Mouse (Mus musculus): ENCODE results near the gene Txk.

The Txk gene

DNA sequence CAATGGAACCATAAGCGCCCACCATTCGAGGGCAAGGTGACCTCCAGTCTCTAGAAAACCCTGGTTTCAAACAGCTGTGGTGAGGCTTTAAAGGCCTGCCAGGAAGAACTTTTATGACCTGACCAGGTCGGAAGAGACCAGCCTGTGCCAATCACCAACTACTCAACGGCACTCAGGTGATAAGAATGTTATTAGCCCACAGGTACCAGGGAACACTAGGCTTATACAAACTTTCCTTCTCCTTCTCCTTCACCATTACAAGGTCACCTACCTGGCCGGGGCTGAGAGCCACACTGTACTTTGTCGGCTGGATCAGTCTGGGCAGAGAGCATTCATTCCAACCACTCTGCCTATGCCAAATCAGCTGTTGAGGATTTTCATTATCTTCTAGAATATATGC, 71.1 kb downstream of the Txk start:
- DNase-seq, result no peak

DNA sequence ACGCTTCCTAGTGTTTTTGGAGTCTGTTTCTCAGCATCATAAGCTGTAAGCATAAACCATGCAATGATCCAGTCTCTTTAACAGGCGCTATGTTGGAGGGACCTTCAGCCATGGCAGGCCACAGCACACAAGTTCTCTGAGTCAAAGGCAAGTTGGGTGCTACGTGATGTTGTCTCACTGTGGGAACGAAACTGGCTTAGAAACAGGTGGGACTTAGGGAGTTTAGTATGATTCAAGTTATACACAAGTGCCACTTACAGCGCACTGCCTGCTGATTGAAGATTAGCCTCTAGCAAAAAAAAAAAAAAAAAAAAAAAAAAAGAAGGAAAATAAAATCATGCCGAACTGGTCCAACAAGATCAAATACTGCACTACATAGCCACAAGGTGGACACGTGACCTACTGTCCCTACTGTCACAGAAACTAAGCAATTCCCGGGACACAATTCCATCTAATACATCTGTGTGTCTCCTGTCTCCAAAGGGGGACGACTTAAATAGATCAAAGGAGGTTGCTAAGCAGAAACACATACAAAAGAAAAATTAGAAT, 77.5 kb downstream of the Txk start:
- DNase-seq, result no peak

DNA sequence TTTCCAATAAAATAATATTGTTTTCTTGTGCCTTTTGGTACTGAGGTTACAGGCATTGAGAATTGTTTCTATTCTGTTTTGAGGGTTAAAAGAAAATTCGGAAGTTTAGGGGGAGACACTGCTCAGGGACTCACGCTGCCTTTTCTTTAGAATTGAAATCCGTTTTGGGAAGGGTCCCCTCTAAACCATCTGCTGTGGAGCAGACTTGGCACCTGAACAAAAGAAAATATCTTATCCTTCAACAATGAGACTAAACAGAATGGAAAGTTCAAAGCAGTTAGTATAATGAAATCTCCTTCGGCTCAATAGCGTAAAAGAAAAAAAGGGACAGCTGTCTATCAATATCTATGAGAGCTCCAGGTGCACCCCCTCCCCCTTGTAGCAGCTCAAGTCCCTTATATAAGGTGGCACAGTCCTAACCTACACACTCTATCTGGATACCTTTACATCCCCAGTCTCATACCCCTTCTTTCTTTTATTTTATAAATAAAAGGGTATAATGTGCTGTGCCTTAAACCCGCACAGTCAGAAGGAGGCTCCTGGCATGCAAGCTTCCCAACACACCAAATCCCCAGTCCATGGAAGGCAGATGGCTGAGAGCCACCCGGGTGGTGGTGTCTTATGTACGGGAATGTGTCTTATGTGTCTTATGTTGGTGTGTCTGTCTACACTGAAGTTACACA, 81.4 kb downstream of the Txk start:
- DNase-seq, result no peak

GRCm38 (mm10) chr5:72668351-72668750, 84.2 kb downstream of the Txk start:
- no peak for DNase-seq

- DNase-seq, result no peak
Measured at GRCm38 (mm10) chr5:72666428-72666827, 86.1 kb downstream of the Txk start.

DNA sequence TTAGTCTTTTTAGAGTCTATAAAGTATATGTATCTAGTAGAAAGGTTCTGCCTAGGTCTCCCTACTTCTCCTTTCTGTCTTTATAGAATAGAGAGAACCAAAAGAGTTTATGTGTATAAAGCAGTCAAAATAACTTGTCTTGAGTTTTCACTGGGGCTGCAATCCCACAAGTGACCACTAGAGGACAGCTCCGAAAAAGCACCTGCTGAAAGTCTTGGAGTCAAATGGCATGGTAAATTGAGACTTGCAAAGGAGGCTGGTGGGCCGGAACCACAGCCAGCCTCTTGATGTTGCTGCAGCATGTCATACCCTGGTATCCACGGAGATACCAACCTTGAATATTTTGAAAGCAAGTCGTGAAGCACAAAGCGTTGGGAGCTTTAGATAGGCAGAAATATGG, 87.3 kb downstream of the Txk start:
- peak; percentile 31 for DNase-seq

DNA sequence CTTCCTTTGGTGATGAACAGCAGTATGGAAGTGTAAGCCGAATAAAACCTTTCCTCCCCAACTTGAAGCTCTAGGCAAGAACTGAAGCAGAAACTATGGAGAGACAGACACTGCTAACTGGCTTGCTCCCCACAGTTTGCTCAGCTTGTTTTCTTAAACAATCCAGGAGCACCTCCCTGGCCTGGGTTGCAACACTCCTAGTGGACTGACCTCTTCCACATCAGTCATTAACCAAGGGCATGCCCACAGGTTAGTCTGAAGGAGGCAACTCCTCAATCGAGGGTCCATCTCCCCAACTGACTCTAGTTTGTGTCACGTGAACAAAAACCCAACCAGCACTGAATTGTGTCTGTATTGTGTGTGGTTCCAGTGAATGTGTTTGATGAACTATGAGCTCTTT, 87.7 kb downstream of the Txk start:
- no peak for DNase-seq

GRCm38 (mm10) chr5:72664126-72664525, 88.5 kb downstream of the Txk start:
- DNase-seq, result no peak

DNA sequence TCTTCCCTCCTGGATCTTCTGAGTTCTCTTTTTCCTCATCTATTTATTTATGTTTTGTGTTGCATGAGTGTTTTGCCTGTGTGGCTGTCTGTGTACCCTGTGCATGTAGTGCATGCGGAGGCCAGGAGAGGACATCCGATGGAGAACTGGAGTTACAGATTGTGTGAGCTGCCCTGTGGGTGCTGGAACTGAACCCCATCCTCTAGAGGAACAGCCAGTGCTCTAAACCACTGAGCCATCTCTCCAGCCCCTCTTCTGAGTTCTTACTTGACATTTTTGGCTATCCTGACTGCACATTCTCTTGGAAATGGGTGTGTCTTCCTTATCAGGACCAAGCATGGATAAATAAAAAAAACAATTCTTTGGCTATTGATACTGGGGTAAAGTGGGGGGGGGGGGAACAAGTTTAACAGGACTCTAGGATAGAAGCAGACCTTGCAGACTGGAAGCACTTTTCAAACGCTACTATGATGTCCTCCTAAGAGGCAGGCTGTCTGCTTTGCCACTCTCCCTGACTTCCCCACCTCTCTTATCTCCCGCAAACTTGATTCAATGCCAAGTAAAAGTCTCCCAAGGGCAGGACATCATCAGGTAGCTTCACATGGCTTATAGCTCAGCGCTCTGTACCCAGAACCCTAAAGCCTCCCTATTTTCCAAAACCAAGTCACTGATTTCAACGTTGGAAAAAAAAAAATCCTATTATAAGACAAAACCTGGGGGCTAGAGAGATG, 91.4 kb downstream of the Txk start:
- no peak for DNase-seq

DNA sequence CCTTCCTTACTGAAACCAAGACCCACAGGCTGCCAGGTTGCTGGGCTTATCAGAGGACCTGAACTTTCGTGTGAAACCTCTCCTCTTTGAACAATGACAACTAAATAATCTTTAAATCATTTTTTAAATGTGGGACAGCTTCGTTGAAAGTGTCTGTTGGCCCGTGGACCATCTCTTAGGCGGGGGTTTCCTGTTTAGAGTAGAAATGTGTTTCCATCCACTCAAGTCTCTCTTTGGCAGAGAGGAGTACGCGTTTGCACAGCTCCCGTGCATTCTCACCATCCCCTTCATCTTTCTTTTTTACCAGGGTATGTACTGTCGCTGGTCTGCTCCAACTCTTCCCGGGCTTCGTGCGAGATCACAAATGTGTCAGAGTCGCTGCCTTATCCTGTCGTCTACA, 94.2 kb downstream of the Txk start:
- DNase-seq, result no peak

GRCm38 (mm10) chr5:72656270-72656791, 96.2 kb downstream of the Txk start:
- DNase-seq, result no peak

GRCm38 (mm10) chr5:72653068-72653674, 99.4 kb downstream of the Txk start:
- no peak for DNase-seq

GRCm38 (mm10) chr5:72648987-72649735, 103.4 kb downstream of the Txk start:
- no peak for DNase-seq

DNA sequence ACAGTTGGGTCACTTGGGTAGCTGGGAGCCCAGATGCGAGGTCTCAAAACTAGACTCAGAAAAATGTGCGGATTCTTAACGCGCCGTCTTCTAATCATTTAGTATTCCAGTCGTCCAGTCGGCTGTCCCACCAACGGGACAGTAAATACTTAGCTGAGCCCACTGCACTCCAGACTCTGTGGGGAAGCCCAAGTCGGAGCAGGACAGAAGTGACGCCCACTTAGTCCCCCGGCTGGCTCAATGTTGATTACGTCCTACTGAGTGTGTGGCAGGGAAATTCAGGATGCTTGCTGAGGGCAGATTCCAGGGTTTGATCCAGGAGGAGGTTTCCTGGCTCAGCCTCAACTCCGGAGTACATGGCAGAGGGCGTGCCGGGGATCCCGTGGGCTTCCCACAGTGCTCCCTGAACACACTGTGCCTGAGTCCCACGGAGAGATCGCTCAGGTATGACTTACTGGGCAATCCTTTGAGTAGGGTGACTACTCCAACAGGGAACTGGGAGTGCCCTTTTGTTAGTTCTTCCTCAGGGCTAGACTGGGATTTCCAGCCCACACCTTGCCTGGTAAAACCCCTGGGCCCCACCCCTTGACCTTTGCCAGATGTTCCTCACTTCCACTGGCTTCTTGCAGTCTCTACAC, 104.5 kb downstream of the Txk start:
- DNase-seq, result no peak

- no peak for DNase-seq
Measured at GRCm38 (mm10) chr5:72647418-72647907, 105.1 kb downstream of the Txk start, which contains the start of gene Nipal1. Nipal1 (plus strand) TSS chr5:72647795.

GRCm38 (mm10) chr5:72646996-72647395, 105.6 kb downstream of the Txk start:
- no peak for DNase-seq

DNA sequence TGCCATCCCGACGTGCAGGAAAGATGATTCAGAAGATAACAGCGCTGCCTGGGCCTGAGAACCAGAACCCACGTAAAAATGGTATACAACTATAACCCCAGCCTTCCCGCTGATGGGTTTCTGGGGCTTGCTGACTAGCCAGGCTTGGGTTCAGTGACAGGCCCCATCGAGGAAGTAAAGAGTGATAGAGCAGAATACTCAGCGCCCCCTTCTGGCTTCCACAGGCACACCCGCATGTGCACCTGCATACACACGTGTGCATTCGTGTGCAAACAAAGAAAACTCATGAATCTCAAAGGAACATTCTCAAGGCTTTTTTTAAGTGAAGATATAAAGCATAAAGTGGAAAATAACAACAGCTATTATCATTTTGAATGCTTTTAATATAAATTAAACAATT, 106.4 kb downstream of the Txk start:
- no peak for DNase-seq
